8 mouse cellular contexts compared by ENCODE assay signal in the genomic region with DNA sequence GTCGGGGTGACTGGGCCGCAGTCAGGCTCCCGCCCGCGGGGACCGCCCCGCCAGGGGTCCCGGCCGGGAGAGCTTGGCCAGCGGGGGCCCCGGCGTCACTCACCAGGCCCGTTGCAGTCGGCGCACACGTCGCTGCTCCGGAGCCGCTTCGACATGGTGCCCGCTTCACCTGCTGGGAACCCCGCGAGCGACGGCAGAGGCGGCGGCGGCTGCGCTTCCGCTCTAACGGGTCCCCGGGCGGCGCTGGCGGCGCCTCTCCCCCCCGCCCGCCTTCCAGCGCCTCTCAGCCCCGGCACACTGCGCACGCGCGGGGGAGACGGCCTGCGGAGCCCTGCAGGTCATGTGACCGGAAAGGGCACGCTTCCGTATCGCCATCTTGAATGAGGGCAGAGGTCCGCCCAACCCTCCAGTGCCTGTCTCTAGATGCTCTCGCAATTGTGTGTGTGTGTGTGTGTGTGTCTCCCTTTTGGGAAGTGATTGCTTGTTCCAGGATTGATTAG. TPM values are rescaled to one million over a fixed set of nuclear protein-coding genes. Genes with fewer than 3 reads are reported as not detected.
DNase-seq lines count a peak whose midpoint lies in the region; ATAC-seq lines count a peak whose summit lies in the region.

No protein-coding gene starts in this region.

- peaks cover 20% of the 10 kb centered on the region for H3K4me1 ChIP-seq in lung, embryonic 16.5 days (replicated peaks; ENCODE audit: control insufficient read depth, insufficient read depth, low read length)

- ATAC-seq in hematopoietic stem cell, adult 5-6 weeks (replicated peaks in 1 of 2; ENCODE audit: insufficient read depth in 1 of 2, low FRiP score in 2 of 2, low TSS enrichment in 1 of 2, low read depth in 1 of 2, poor library complexity in 2 of 2, severe bottlenecking in 2 of 2) = peak; percentile 66 to 67
- peak; percentile 89 for ATAC-seq in lung, embryonic 16.5 days (ENCODE audit: low read depth)

- peak overlapping the region; percentile 70 for H3K4me2 ChIP-seq in lung, embryonic 16.5 days (ENCODE audit: low read depth, low read length)

- no peaks in the 10 kb centered on the region for H3K9me3 ChIP-seq in lung, embryonic 16.5 days (ENCODE audit: control insufficient read depth, low read length)

- H3K27ac ChIP-seq in lung, embryonic 16.5 days (ENCODE audit: low read length) = peak overlapping the region; percentile 86

- 0% methylated on average over 43 of the region's 52 CpGs for WGBS in lung, embryonic 16.5 days

- peak overlapping the region; percentile 92 for H3K9ac ChIP-seq in lung, embryonic 16.5 days (ENCODE audit: low read length)

- DNase-seq in MEL-GATA-1-ER (ENCODE audit: extremely low read depth, low read depth) = peak; percentile 88
- peak; percentile 96 for DNase-seq in cerebellum, adult 8-10 months
- peak; percentile 94 for DNase-seq in forelimb bud, embryonic 11.5 days (ENCODE audit: low read depth, low spot score)
- peak; percentile 85 for DNase-seq in layer of hippocampus, adult 9-10 months (ENCODE audit: low spot score)
- DNase-seq in ovary, postnatal 10 days (ENCODE audit: low spot score) = peak; percentile 95
- peak; percentile 98 to 99 for DNase-seq in thymus, postnatal 10 days (ENCODE audit: low spot score in 2 of 2)

- H3K4me3 ChIP-seq in lung, embryonic 16.5 days (ENCODE audit: low read length) = peak overlapping the region; percentile 74

- no peaks in the 10 kb centered on the region for H3K27me3 ChIP-seq in lung, embryonic 16.5 days (ENCODE audit: control insufficient read depth, insufficient read depth, low read depth, low read length)

- H3K36me3 ChIP-seq in lung, embryonic 16.5 days (ENCODE audit: control insufficient read depth, insufficient read depth, low read length) = no peaks in the 10 kb centered on the region

RNA-seq across cellular contexts. Expression of a gene that starts 1.2 kb away (rescaled TPM):
- total RNA-seq in hematopoietic stem cell, adult 5-6 weeks (2017) = 480 and 493 TPM in 2 replicates
- polyA plus RNA-seq in lung, embryonic 16.5 days (2015; fragmentation: Nextera tagmentation; extraction: Ambion mirVana) = 31.2 and 43.1 TPM in 2 replicates

RNA-seq across cellular contexts. Expression of a gene that starts 2.1 kb away (rescaled TPM):
- 120 and 128 TPM in 2 replicates for total RNA-seq in hematopoietic stem cell, adult 5-6 weeks (2017)
- polyA plus RNA-seq in lung, embryonic 16.5 days (2015; fragmentation: Nextera tagmentation; extraction: Ambion mirVana) = 57.4 and 59.0 TPM in 2 replicates

RNA-seq across cellular contexts. Expression of a gene that starts 50.0 kb away (rescaled TPM):
- 62.8 and 67.2 TPM in 2 replicates for total RNA-seq in hematopoietic stem cell, adult 5-6 weeks (2017)
- polyA plus RNA-seq in lung, embryonic 16.5 days (2015; fragmentation: Nextera tagmentation; extraction: Ambion mirVana) = 70.6 and 70.9 TPM in 2 replicates

Comparison
In these comparisons a context has a peak if more than half of its experiments do, and no peak if none do; other contexts are left out.
1. Peak in every context shown above with its lines: DNase-seq, ATAC-seq, H3K4me3 ChIP-seq and H3K27ac ChIP-seq.